Mouse (Mus musculus) cerebellum, adult 2 months (tissue): ENCODE measurements around the gene Ankrd54.

Source experiments
- CTCF ChIP-seq: fragments of 200-500 bp; IDR thresholded peaks from 2 replicates; pipeline ENCODE4 v1.5.1; 2011; ENCODE audit warnings: low read depth, mild to moderate bottlenecking, control low read depth, low read length, moderate library complexity, borderline replicate concordance; ENCODE audit not compliant: insufficient read depth
- POLR2A ChIP-seq: fragments of 200-500 bp; IDR thresholded peaks from 2 replicates; pipeline ENCODE4 v1.6.1; 2011; ENCODE audit warnings: low read length, control low read depth, borderline replicate concordance; ENCODE audit not compliant: insufficient read depth

DNA sequence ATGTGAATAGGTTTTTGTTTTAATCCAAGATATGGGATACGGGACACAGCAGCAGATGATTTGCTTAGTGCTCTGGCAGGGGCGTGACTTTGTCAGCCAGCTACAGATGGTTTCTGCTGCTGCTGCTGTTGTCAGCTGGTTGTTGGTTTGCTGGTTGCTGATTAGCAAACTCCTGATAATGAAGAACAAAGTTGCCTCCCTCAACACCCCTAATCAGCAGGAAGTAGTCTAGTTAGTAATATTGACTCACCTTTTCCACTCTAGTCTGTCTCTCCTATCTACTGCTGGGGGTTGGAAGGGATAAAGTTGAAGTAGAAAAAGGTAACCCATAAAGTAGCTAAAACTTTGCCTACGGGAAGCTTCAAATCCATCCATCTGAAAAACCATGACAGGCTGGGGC lies 4.9 kb upstream of the Ankrd54 start:
- TF ChIP-seq POLR2A (no peak), CTCF (no peak)
